Mouse (Mus musculus) CH12.LX (cell line): ENCODE data around the gene Ano10. TPM values are rescaled to one million over a fixed set of nuclear protein-coding genes. Genes with fewer than 3 reads are reported as not detected.

ENCODE experiments used
- DNase-seq: peaks from one replicate; pipeline ENCODE4 v3.0.0-alpha.2; 2013; ENCODE audit errors: extremely low read depth
- H3K27ac ChIP-seq: 2 replicates; pipeline ENCODE4 v1.5.1; 2012; ENCODE audit warnings: low read depth, mild to moderate bottlenecking, control low read depth, moderate library complexity; ENCODE audit not compliant: insufficient read depth
- H3K27me3 ChIP-seq: replicated peaks from 2 replicates; pipeline ENCODE3; 2012; ENCODE audit warnings: inconsistent platforms
- H3K36me3 ChIP-seq, 2 experiments: replicated peaks in 1 of 2; 2 replicates each; pipeline versions ENCODE3 to v1.6.1; 2012; ENCODE audit warnings: inconsistent platforms in 1 of 2, low read length in 1 of 2, mild to moderate bottlenecking in 1 of 2, mixed read lengths in 1 of 2, moderate library complexity in 1 of 2; ENCODE audit not compliant: control insufficient read depth in 1 of 2, insufficient read depth in 1 of 2
- H3K4me1 ChIP-seq, 2 experiments: 2 replicates each; pipeline ENCODE4 v1.6.1; 2012; ENCODE audit warnings: inconsistent platforms in 1 of 2, moderate library complexity in 1 of 2; ENCODE audit not compliant: insufficient read depth in 2 of 2, control insufficient read depth in 1 of 2
- H3K4me2 ChIP-seq: 2 replicates; pipeline ENCODE4 v1.6.1; 2012; ENCODE audit warnings: low read depth, mild to moderate bottlenecking, control low read depth; ENCODE audit not compliant: poor library complexity, insufficient read depth, severe bottlenecking
- H3K4me3 ChIP-seq, 3 experiments: fragments of 150-350 bp in 1 of 3; sonication (generic) in 1 of 3; replicated peaks in 1 of 3; 2 replicates each; pipeline versions ENCODE3 to v1.5.1; 2011 to 2012; ENCODE audit warnings: low read depth in 2 of 3, low read length in 2 of 3, mild to moderate bottlenecking in 2 of 3, moderate library complexity in 2 of 3, control low read depth in 1 of 3, improper control_type of control experiment in 1 of 3, inconsistent platforms in 1 of 3, mixed read lengths in 1 of 3; ENCODE audit not compliant: poor library complexity in 1 of 3
- H3K79me2 ChIP-seq: replicated peaks from 2 replicates; pipeline ENCODE4 v1.6.1; 2012; ENCODE audit warnings: mild to moderate bottlenecking, moderate library complexity; ENCODE audit not compliant: control insufficient read depth, poor library complexity, insufficient read depth, severe bottlenecking; ENCODE audit errors: extremely low read depth
- H3K9ac ChIP-seq: 2 replicates; pipeline ENCODE4 v1.6.1; 2012; ENCODE audit warnings: low read depth, mild to moderate bottlenecking, control low read depth, moderate library complexity; ENCODE audit not compliant: insufficient read depth
- H3K9me3 ChIP-seq: replicated peaks from 2 replicates; pipeline ENCODE3; 2012; ENCODE audit warnings: low read length, inconsistent platforms, mixed read lengths
- BHLHE40 ChIP-seq: IDR thresholded peaks from 2 replicates; pipeline ENCODE4 v1.6.1; 2011; ENCODE audit warnings: mild to moderate bottlenecking, low read depth, low read length, improper control_type of control experiment
- CHD1 ChIP-seq: IDR thresholded peaks from 2 replicates; pipeline ENCODE4 v1.6.1; 2012; ENCODE audit warnings: low read depth, low read length, improper control_type of control experiment, inconsistent platforms
- ELF1 ChIP-seq: IDR thresholded peaks from 2 replicates; pipeline ENCODE4 v1.6.1; 2014; ENCODE audit warnings: low read depth, mild to moderate bottlenecking, inconsistent platforms, low read length, improper control_type of control experiment
- EP300 ChIP-seq: IDR thresholded peaks from 2 replicates; pipeline ENCODE4 v1.6.1; 2011; ENCODE audit warnings: low read length, improper control_type of control experiment
- ETS1 ChIP-seq: conservative IDR thresholded peaks from 2 replicates; pipeline ENCODE4 v1.6.1; 2012; ENCODE audit warnings: low read depth, mild to moderate bottlenecking, inconsistent platforms, low read length, improper control_type of control experiment, moderate library complexity
- HCFC1 ChIP-seq: IDR thresholded peaks from 2 replicates; pipeline ENCODE4 v1.6.1; 2012; ENCODE audit warnings: low read depth, mild to moderate bottlenecking, inconsistent platforms, low read length, improper control_type of control experiment
- IRF4 ChIP-seq: IDR thresholded peaks from 2 replicates; pipeline ENCODE4 v1.6.1; 2014; ENCODE audit warnings: low read depth, mild to moderate bottlenecking, inconsistent platforms, low read length, improper control_type of control experiment
- KAT2A ChIP-seq: IDR thresholded peaks from 2 replicates; pipeline ENCODE4 v1.6.1; 2012; ENCODE audit warnings: low read length, improper control_type of control experiment, inconsistent platforms; ENCODE audit not compliant: insufficient replicate concordance
- MAFK ChIP-seq: IDR thresholded peaks from 2 replicates; pipeline ENCODE4 v1.6.1; 2011; ENCODE audit warnings: low read length, improper control_type of control experiment; ENCODE audit not compliant: insufficient replicate concordance
- MAX ChIP-seq: IDR thresholded peaks from 2 replicates; pipeline ENCODE4 v1.6.1; 2011; ENCODE audit warnings: low read length, improper control_type of control experiment
- MAZ ChIP-seq: IDR thresholded peaks from 2 replicates; pipeline ENCODE4 v1.6.1; 2012; ENCODE audit warnings: low read depth, mild to moderate bottlenecking, inconsistent platforms, low read length, improper control_type of control experiment, moderate library complexity
- MXI1 ChIP-seq: IDR thresholded peaks from 2 replicates; pipeline ENCODE4 v1.6.1; 2011; ENCODE audit warnings: mild to moderate bottlenecking, low read depth, low read length, improper control_type of control experiment
- MYC ChIP-seq: IDR thresholded peaks from 2 replicates; pipeline ENCODE4 v1.6.1; 2011; ENCODE audit warnings: low read depth, mild to moderate bottlenecking, improper control_type of control experiment, low read length
- NELFE ChIP-seq: IDR thresholded peaks from 2 replicates; pipeline ENCODE4 v1.6.1; 2011; ENCODE audit warnings: low read depth, low read length, improper control_type of control experiment
- POLR2AphosphoS2 ChIP-seq: IDR thresholded peaks from 2 replicates; pipeline ENCODE4 v1.6.1; 2011; ENCODE audit warnings: low read depth, low read length, improper control_type of control experiment
- SMC3 ChIP-seq: IDR thresholded peaks from 2 replicates; pipeline ENCODE4 v1.6.1; 2011; ENCODE audit warnings: low read depth, low read length, improper control_type of control experiment
- USF1 ChIP-seq: IDR thresholded peaks from 2 replicates; pipeline ENCODE4 v1.6.1; 2014; ENCODE audit warnings: low read depth, mild to moderate bottlenecking, inconsistent platforms, low read length, improper control_type of control experiment
- ZNF384 ChIP-seq: IDR thresholded peaks from 2 replicates; pipeline ENCODE4 v1.6.1; 2012; ENCODE audit warnings: low read depth, low read length, improper control_type of control experiment, inconsistent platforms
- dilution Hi-C: fragments of 300-500 bp; cut with MboI; formaldehyde crosslinking; loops from 2 replicates; pipeline ENCODE4 v1.14.3; 2020; ENCODE audit warnings: low sequenced_read_pairs; ENCODE audit not compliant: extremely low pct_unique_long_range_greater_than_20kb, extremely low pct_ligation_motif_present
- in situ Hi-C: fragments of 300-500 bp; cut with MboI; formaldehyde crosslinking; loops from 3 replicates; pipeline ENCODE4 v1.14.3; 2019; ENCODE audit warnings: low sequenced_read_pairs, low pct_ligation_motif_present, low pct_unique_long_range_greater_than_20kb, mixed read lengths
- polyA plus RNA-seq: library from polyadenylated mRNA; unstranded; fragments of >175 nt; gene quantifications from 2 replicates; pipeline ENCODE4 v1.2.1, GENCODE M21; 2012; ENCODE audit warnings: low read depth; ENCODE audit not compliant: insufficient read length
- total RNA-seq, 2 experiments: library from RNA; depleted of rRNA; stranded (reverse); fragments of 300-350 nt in 1 of 2; fragments of >200 nt in 1 of 2; gene quantifications; 2 replicates each; pipeline ENCODE4 v1.2.3; 2012 to 2014

Ano10 gene
- total and polyA plus RNA-seq, 3 experiments: 9.5 to 23.9 (median 12.2) TPM

GRCm38 (mm10) chr9:122240629-122241199, 53.5 kb downstream of the Ano10 start:
- dilution Hi-C loops: no loop called here

GRCm38 (mm10) chr9:122234741-122235140, 59.5 kb downstream of the Ano10 start:
- in situ Hi-C loops: no loop called here
- H3K36me3 ChIP-seq: peaks cover 0 to 15% of the 10 kb centered on the region in 2 experiments
- no peak for TF ChIP-seq BHLHE40
- no peak for TF ChIP-seq ZNF384
- no peak for TF ChIP-seq ELF1
- no peak for TF ChIP-seq CHD1
- no peak for TF ChIP-seq USF1
- TF ChIP-seq KAT2A: no peak
- no peak for TF ChIP-seq MAZ
- no peak for TF ChIP-seq NELFE
- TF ChIP-seq IRF4: no peak
- TF ChIP-seq HCFC1: no peak
- no peaks in the 10 kb centered on the region for H3K79me2 ChIP-seq
- no peak overlapping the region for H3K27ac ChIP-seq
- no peak overlapping the region for H3K9ac ChIP-seq
- DNase-seq: no peak
- H3K4me1 ChIP-seq: peaks cover 0 to 20% of the 10 kb centered on the region in 2 experiments; a peak in 2 of 4 replicates
- H3K4me3 ChIP-seq: no peak overlapping the region
- no peaks in the 10 kb centered on the region for H3K9me3 ChIP-seq
- no peak overlapping the region for H3K4me2 ChIP-seq
- H3K27me3 ChIP-seq: no peaks in the 10 kb centered on the region
- dilution Hi-C loops: no loop called here

More at GRCm38 (mm10) chr9:122240629-122241199, 53.5 kb downstream of the Ano10 start:
- TF ChIP-seq EP300 (peak; percentile 22; the same call in 1 of the 2 replicates), IRF4 (no peak), BHLHE40 (peak; percentile 40; the same call in 1 of the 2 replicates), MAZ (no peak)
- DNase-seq: no peak
- Histone ChIP-seq H3K27me3 (no peaks in the 10 kb centered on the region), H3K79me2 (no peaks in the 10 kb centered on the region), H3K4me2 (no peak overlapping the region), H3K9me3 (no peaks in the 10 kb centered on the region), H3K36me3 (peaks cover 0 to 5% of the 10 kb centered on the region in 2 experiments), H3K9ac (no peak overlapping the region), H3K4me1 (peaks cover 21 to 53% of the 10 kb centered on the region in 2 experiments), H3K4me3 (no peak overlapping the region), H3K27ac (no peak overlapping the region)
- in situ Hi-C loops: no loop called here

GRCm38 (mm10) chr9:122233972-122234345, 60.3 kb downstream of the Ano10 start:
- dilution Hi-C loops: no loop called here
- no peak overlapping the region for H3K9ac ChIP-seq
- no peak for TF ChIP-seq BHLHE40
- TF ChIP-seq ETS1: no peak
- no peak for TF ChIP-seq MXI1
- TF ChIP-seq USF1: no peak
- no peak for TF ChIP-seq MAZ
- TF ChIP-seq MAFK: no peak
- no peak for TF ChIP-seq SMC3
- TF ChIP-seq ZNF384: no peak
- no peak for TF ChIP-seq KAT2A
- no peak for TF ChIP-seq POLR2AphosphoS2
- no peak for TF ChIP-seq MAX
- TF ChIP-seq MYC: no peak
- TF ChIP-seq IRF4: no peak

More at GRCm38 (mm10) chr9:122233972-122234345, 60.3 kb downstream of the Ano10 start:
- peaks cover 0 to 20% of the 10 kb centered on the region in 2 experiments; a peak in 2 of 4 replicates for H3K4me1 ChIP-seq
- no peaks in the 10 kb centered on the region for H3K9me3 ChIP-seq
- H3K4me2 ChIP-seq: no peak overlapping the region
- no peaks in the 10 kb centered on the region for H3K27me3 ChIP-seq
- H3K27ac ChIP-seq: no peak overlapping the region
- no peak overlapping the region for H3K4me3 ChIP-seq
- in situ Hi-C loops: no loop called here
- H3K36me3 ChIP-seq: peaks cover under 1 to 13% of the 10 kb centered on the region in 2 experiments
- H3K79me2 ChIP-seq: no peaks in the 10 kb centered on the region
- DNase-seq: no peak
